In genomic region chr6:145115476-145116097, GRCm38 (mm10) we compare ENCODE assay signal across 8 mouse cellular contexts. TPM values are rescaled to one million over a fixed set of nuclear protein-coding genes. Genes with fewer than 3 reads are reported as not detected.
DNase-seq lines count a peak whose midpoint lies in the region; ATAC-seq lines count a peak whose summit lies in the region.

Gene Lrmp (plus strand): TSS chr6:145115653.

- H3K4me1 ChIP-seq in midbrain, embryonic 10.5 days = peaks cover 20% of the 10 kb centered on the region
- H3K4me1 ChIP-seq in midbrain, embryonic 15.5 days = peaks cover 8% of the 10 kb centered on the region
- H3K4me1 ChIP-seq in forebrain, embryonic 12.5 days = peaks cover 14% of the 10 kb centered on the region
- H3K4me1 ChIP-seq in liver, embryonic 15.5 days (replicated peaks) = peaks cover 16% of the 10 kb centered on the region
- H3K4me1 ChIP-seq in stomach, embryonic 16.5 days (ENCODE audit: control insufficient read depth, insufficient read depth, low read length) = peaks cover 11% of the 10 kb centered on the region

- H3K9ac ChIP-seq in midbrain, embryonic 15.5 days = no peak within 1 kb of the TSS
- no peak within 1 kb of the TSS for H3K9ac ChIP-seq in forebrain, embryonic 12.5 days
- no peak within 1 kb of the TSS for H3K9ac ChIP-seq in liver, embryonic 15.5 days
- H3K9ac ChIP-seq in stomach, embryonic 16.5 days (ENCODE audit: low read length) = peak within 1 kb of the TSS; percentile 54

- no peaks in the 10 kb centered on the region for H3K9me3 ChIP-seq in midbrain, embryonic 10.5 days (replicated peaks)
- H3K9me3 ChIP-seq in midbrain, embryonic 15.5 days = no peaks in the 10 kb centered on the region
- H3K9me3 ChIP-seq in forebrain, embryonic 12.5 days = no peaks in the 10 kb centered on the region
- no peaks in the 10 kb centered on the region for H3K9me3 ChIP-seq in liver, embryonic 15.5 days (replicated peaks)
- no peaks in the 10 kb centered on the region for H3K9me3 ChIP-seq in stomach, embryonic 16.5 days (replicated peaks; ENCODE audit: control insufficient read depth, low read length)

- peak within 1 kb of the TSS; percentile 86 for H3K27ac ChIP-seq in midbrain, embryonic 10.5 days (replicated peaks)
- H3K27ac ChIP-seq in midbrain, embryonic 15.5 days = no peak within 1 kb of the TSS
- peak within 1 kb of the TSS; percentile 78 for H3K27ac ChIP-seq in forebrain, embryonic 12.5 days
- H3K27ac ChIP-seq in liver, embryonic 15.5 days (replicated peaks) = peak within 1 kb of the TSS; percentile 31
- no peak within 1 kb of the TSS for H3K27ac ChIP-seq in stomach, embryonic 16.5 days (ENCODE audit: low read length)

- H3K4me2 ChIP-seq in midbrain, embryonic 15.5 days = no peak within 1 kb of the TSS
- peak within 1 kb of the TSS; percentile 27 for H3K4me2 ChIP-seq in forebrain, embryonic 12.5 days
- peak within 1 kb of the TSS; percentile 30; the same call in 1 of the 2 replicates for H3K4me2 ChIP-seq in liver, embryonic 15.5 days
- no peak within 1 kb of the TSS for H3K4me2 ChIP-seq in stomach, embryonic 16.5 days (ENCODE audit: low read depth, low read length)

- no peak for ATAC-seq in midbrain, embryonic 15.5 days (replicated peaks)
- ATAC-seq in forebrain, embryonic 12.5 days (ENCODE audit: low FRiP score) = no peak
- no peak for ATAC-seq in liver, embryonic 15.5 days (ENCODE audit: insufficient read depth)
- ATAC-seq in stomach, embryonic 16.5 days (ENCODE audit: insufficient read depth, low FRiP score) = no peak

- peaks cover 3% of the 10 kb centered on the region; the same call in 1 of the 2 replicates for H3K27me3 ChIP-seq in midbrain, embryonic 10.5 days (ENCODE audit: low read depth, poor library complexity, severe bottlenecking)
- no peaks in the 10 kb centered on the region for H3K27me3 ChIP-seq in midbrain, embryonic 15.5 days (replicated peaks)
- H3K27me3 ChIP-seq in forebrain, embryonic 12.5 days = no peaks in the 10 kb centered on the region
- H3K27me3 ChIP-seq in liver, embryonic 15.5 days = no peaks in the 10 kb centered on the region
- no peaks in the 10 kb centered on the region for H3K27me3 ChIP-seq in stomach, embryonic 16.5 days (ENCODE audit: control insufficient read depth, insufficient read depth, low read length)

- peak within 1 kb of the TSS; percentile 27 for H3K4me3 ChIP-seq in midbrain, embryonic 10.5 days
- H3K4me3 ChIP-seq in midbrain, embryonic 15.5 days = no peak within 1 kb of the TSS
- H3K4me3 ChIP-seq in forebrain, embryonic 12.5 days (replicated peaks) = no peak within 1 kb of the TSS
- H3K4me3 ChIP-seq in liver, embryonic 15.5 days (replicated peaks) = no peak within 1 kb of the TSS
- H3K4me3 ChIP-seq in stomach, embryonic 16.5 days (replicated peaks; ENCODE audit: low read length) = no peak within 1 kb of the TSS

- no peak for DNase-seq in midbrain, embryonic 10.5 days (ENCODE audit: low spot score)
- DNase-seq in left cerebral cortex, adult 18-20 months (ENCODE audit: low spot score in 2 of 2) = no peak
- DNase-seq in cerebellum, postnatal 25 days = no peak
- no peak for DNase-seq in right cerebral cortex, postnatal 10 days (ENCODE audit: low spot score in 2 of 2)

- 69% methylated on average over 6 of the region's 6 CpGs for WGBS in midbrain, embryonic 10.5 days
- 66% methylated on average over 6 of the region's 6 CpGs for WGBS in midbrain, embryonic 15.5 days
- 71% methylated on average over 6 of the region's 6 CpGs for WGBS in forebrain, embryonic 12.5 days
- WGBS in liver, embryonic 15.5 days (ENCODE audit: insufficient replicate concordance) = 45% methylated on average over 6 of the region's 6 CpGs
- 72% methylated on average over 6 of the region's 6 CpGs for WGBS in stomach, embryonic 16.5 days

- H3K36me3 ChIP-seq in midbrain, embryonic 10.5 days = no peaks in the 10 kb centered on the region
- no peaks in the 10 kb centered on the region for H3K36me3 ChIP-seq in midbrain, embryonic 15.5 days (replicated peaks)
- no peaks in the 10 kb centered on the region for H3K36me3 ChIP-seq in forebrain, embryonic 12.5 days (replicated peaks)
- no peaks in the 10 kb centered on the region for H3K36me3 ChIP-seq in liver, embryonic 15.5 days (replicated peaks)
- H3K36me3 ChIP-seq in stomach, embryonic 16.5 days (ENCODE audit: control insufficient read depth, insufficient read depth, low read length) = no peaks in the 10 kb centered on the region

RNA-seq across cellular contexts. Expression of gene Lrmp, which starts in this region (rescaled TPM):
- 1.7 and 2.6 TPM in 2 replicates for polyA plus RNA-seq in midbrain, embryonic 10.5 days (2016; fragmentation: Nextera tagmentation; extraction: Ambion mirVana)
- polyA plus RNA-seq in midbrain, embryonic 15.5 days (2015; fragmentation: Nextera tagmentation; extraction: Ambion mirVana) = 0.62 and 0.98 TPM in 2 replicates
- 0.88 and 1.0 TPM in 2 replicates for polyA plus RNA-seq in forebrain, embryonic 12.5 days (2016; fragmentation: Nextera tagmentation; extraction: Ambion mirVana)
- 14.5 and 15.1 TPM in 2 replicates for polyA plus RNA-seq in liver, embryonic 15.5 days (2015; fragmentation: Nextera tagmentation; extraction: Ambion mirVana)
- polyA plus RNA-seq in stomach, embryonic 16.5 days (2015; fragmentation: Nextera tagmentation; extraction: Ambion mirVana) = 31.4 and 37.9 TPM in 2 replicates
- total RNA-seq in left cerebral cortex, adult 18-20 months (2021) = 1 to 10 TPM; 1.9 to 3.8 TPM

Comparison
In these comparisons a context has a peak if more than half of its experiments do, and no peak if none do; other contexts are left out.
1. H3K27ac ChIP-seq: peak in midbrain, embryonic 10.5 days (single experiment), forebrain, embryonic 12.5 days (single experiment) and liver, embryonic 15.5 days (single experiment); none in midbrain, embryonic 15.5 days (single experiment) and stomach, embryonic 16.5 days (single experiment).
2. H3K4me2 ChIP-seq: peak in forebrain, embryonic 12.5 days (single experiment) and liver, embryonic 15.5 days (single experiment); none in midbrain, embryonic 15.5 days (single experiment) and stomach, embryonic 16.5 days (single experiment).